Mouse (Mus musculus) thymus, adult 2 months (tissue): ENCODE measurements around the gene Slc39a13. TPM values are rescaled to one million over a fixed set of nuclear protein-coding genes. Genes with fewer than 3 reads are reported as not detected.
"Not testable (repeated sequence)": the region's sequence is repeated elsewhere in the genome, so short reads cannot be mapped to it uniquely, and the experiment has no call there.

ENCODE experiments used
- DNase-seq: peaks from one replicate; pipeline ENCODE4 v3.0.0; 2021
- H3K27ac ChIP-seq: fragments of 200-500 bp; 2 replicates; pipeline ENCODE4 v1.5.1; 2012; ENCODE audit warnings: low read length, control low read depth; ENCODE audit not compliant: control insufficient read depth, insufficient read depth
- H3K27me3 ChIP-seq: fragments of 200-500 bp; 2 replicates; pipeline ENCODE4 v1.6.1; 2012; ENCODE audit warnings: mild to moderate bottlenecking, low read length, moderate library complexity, mixed read lengths; ENCODE audit not compliant: control insufficient read depth, insufficient read depth
- H3K36me3 ChIP-seq: fragments of 200-500 bp; 2 replicates; pipeline ENCODE4 v1.6.1; 2012; ENCODE audit warnings: mild to moderate bottlenecking, low read length, moderate library complexity; ENCODE audit not compliant: control insufficient read depth, insufficient read depth
- H3K4me1 ChIP-seq: fragments of 200-500 bp; replicated peaks from 2 replicates; pipeline ENCODE4 v1.6.1; 2012; ENCODE audit warnings: low read length; ENCODE audit not compliant: control insufficient read depth, insufficient read depth
- H3K4me3 ChIP-seq: fragments of 200-500 bp; 2 replicates; pipeline ENCODE4 v1.5.1; 2012; ENCODE audit warnings: mild to moderate bottlenecking, low read length, control low read depth, moderate library complexity; ENCODE audit not compliant: control insufficient read depth, insufficient read depth
- CTCF ChIP-seq: fragments of 200-500 bp; IDR thresholded peaks from 2 replicates; pipeline ENCODE4 v1.5.1; 2012; ENCODE audit warnings: mild to moderate bottlenecking, control low read depth, low read length, moderate library complexity, borderline replicate concordance; ENCODE audit not compliant: control insufficient read depth, poor library complexity, insufficient read depth; ENCODE audit errors: extremely low read depth
- POLR2A ChIP-seq: fragments of 200-500 bp; IDR thresholded peaks from 2 replicates; pipeline ENCODE4 v1.6.1; 2012; ENCODE audit warnings: mild to moderate bottlenecking, low read length, control low read depth, moderate library complexity; ENCODE audit not compliant: control insufficient read depth, poor library complexity, insufficient read depth; ENCODE audit errors: extremely low read depth
- WGBS: fragments of 180-500 bp; shearing (Covaris S2); methylation state at CpG from one replicate; pipeline ENCODE4 v1.1.7; 2018; 5-methylcytosine and 5-hydroxymethylcytosine counted together
- polyA plus RNA-seq: library from polyadenylated mRNA; depleted of rRNA; stranded (reverse); fragments of >200 nt; gene quantifications from 2 replicates; pipeline ENCODE4 v1.2.3, GENCODE M21; 2012; rRNA removed

Slc39a13 gene
- polyA plus RNA-seq, 1 experiment, result 59.0 TPM

- Histone ChIP-seq H3K4me3 (no peak overlapping the region), H3K4me1 (no peaks in the 10 kb centered on the region), H3K27ac (no peak overlapping the region), H3K36me3 (peaks cover 8% of the 10 kb centered on the region), H3K27me3 (no peaks in the 10 kb centered on the region)
- DNase-seq, result no peak
- TF ChIP-seq CTCF (no peak), POLR2A (no peak)
- WGBS, result 100% methylated on average over 1 of the region's 1 CpGs
Measured at GRCm38 (mm10) chr2:91023956-91024355, 46.3 kb downstream of the Slc39a13 start.

DNA sequence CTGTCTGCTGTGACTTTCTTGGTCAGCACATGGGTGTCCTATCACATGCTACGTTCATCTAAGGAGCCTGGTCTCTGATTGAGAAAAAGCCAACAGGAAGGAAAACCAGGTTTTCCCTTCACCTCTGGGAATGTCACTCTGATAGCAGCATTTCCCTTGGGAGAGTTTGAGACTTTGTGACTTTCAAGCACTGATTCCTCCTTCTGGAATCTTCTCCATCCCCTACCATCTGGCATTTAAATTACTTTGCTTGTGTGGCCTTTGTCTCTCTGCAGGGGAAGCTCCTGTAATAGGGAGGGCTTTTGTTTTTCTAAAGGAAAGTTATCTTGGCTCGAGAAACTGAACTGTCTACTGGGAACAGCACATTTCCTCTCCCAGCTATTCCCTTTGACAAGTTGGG is 47.1 kb downstream of the Slc39a13 start:
- peaks cover 8% of the 10 kb centered on the region for H3K36me3 ChIP-seq
- no peak overlapping the region for H3K4me3 ChIP-seq
- WGBS, result 96% methylated on average over 2 of the region's 2 CpGs
- TF ChIP-seq CTCF (no peak), POLR2A (no peak)
- H3K4me1 ChIP-seq, result no peaks in the 10 kb centered on the region
- DNase-seq, result no peak
- no peaks in the 10 kb centered on the region for H3K27me3 ChIP-seq
- no peak overlapping the region for H3K27ac ChIP-seq

DNA sequence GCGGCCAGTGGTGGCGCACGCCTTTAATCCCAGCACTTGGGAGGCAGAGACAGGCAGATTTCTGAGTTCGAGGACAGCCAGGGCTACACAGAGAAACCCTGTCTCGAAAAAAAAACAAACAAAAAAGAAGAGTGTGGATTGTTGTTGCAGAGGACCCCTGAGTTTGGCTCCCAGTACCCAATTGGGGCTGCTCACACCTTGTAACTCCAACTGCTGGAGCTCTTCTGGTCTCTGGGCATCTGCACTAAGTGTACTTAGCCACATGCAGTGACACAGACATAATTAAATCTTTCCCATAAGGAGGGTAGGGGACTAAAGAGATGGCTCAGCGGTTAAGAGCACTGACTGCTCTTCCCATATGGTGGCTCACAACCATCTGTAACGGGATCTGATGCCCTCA is 48.0 kb downstream of the Slc39a13 start:
- WGBS, result 98% methylated on average over 7 of the region's 7 CpGs
- not testable (repeated sequence) for H3K36me3 ChIP-seq, H3K4me3 ChIP-seq, H3K27me3 ChIP-seq, H3K27ac ChIP-seq, H3K4me1 ChIP-seq, DNase-seq

GRCm38 (mm10) chr2:91019911-91020310 is 50.3 kb downstream of the Slc39a13 start:
- no peak for DNase-seq
- TF ChIP-seq POLR2A (no peak), CTCF (no peak)
- H3K4me1 ChIP-seq, result no peaks in the 10 kb centered on the region
- WGBS, result 95% methylated on average over 3 of the region's 3 CpGs
- peaks cover 23% of the 10 kb centered on the region for H3K36me3 ChIP-seq
- H3K4me3 ChIP-seq, result no peak overlapping the region
- no peaks in the 10 kb centered on the region for H3K27me3 ChIP-seq
- H3K27ac ChIP-seq, result no peak overlapping the region

- no peak overlapping the region for H3K27ac ChIP-seq
Measured at GRCm38 (mm10) chr2:91018061-91018788, 52.0 kb downstream of the Slc39a13 start.

DNA sequence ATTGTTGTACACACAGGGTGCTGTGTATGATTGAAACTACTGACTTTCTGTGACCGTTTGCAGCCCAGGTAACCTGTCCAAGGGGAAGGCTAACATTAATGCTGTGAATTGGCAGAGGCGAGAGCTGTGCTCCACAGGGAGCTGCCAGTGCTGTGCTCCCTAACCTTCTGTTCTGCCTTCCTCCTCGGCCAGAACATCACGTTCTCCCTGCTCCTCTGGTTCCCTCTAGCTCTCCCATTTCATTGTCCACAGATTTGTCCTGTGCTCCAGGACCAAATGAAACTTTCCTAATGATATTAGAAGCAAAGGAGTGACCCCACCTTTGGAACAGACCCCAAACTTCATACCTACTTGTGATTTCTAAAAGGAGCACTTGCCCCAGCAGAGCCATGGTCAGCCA is 54.8 kb downstream of the Slc39a13 start:
- Histone ChIP-seq H3K4me3 (no peak overlapping the region), H3K27me3 (no peaks in the 10 kb centered on the region), H3K4me1 (no peaks in the 10 kb centered on the region), H3K36me3 (peaks cover 66% of the 10 kb centered on the region), H3K27ac (no peak overlapping the region)
- DNase-seq, result no peak
- TF ChIP-seq CTCF (no peak), POLR2A (no peak)
- WGBS, result 96% methylated on average over 4 of the region's 4 CpGs

More at GRCm38 (mm10) chr2:91018061-91018788, 52.0 kb downstream of the Slc39a13 start:
- TF ChIP-seq CTCF (no peak), POLR2A (no peak)
- DNase-seq, result no peak
- no peaks in the 10 kb centered on the region for H3K27me3 ChIP-seq
- WGBS, result 91% methylated on average over 8 of the region's 8 CpGs
- H3K4me3 ChIP-seq, result no peak overlapping the region
- H3K4me1 ChIP-seq, result no peaks in the 10 kb centered on the region
- peaks cover 40% of the 10 kb centered on the region for H3K36me3 ChIP-seq

GRCm38 (mm10) chr2:91013881-91014280 is 56.3 kb downstream of the Slc39a13 start:
- Histone ChIP-seq H3K27ac (no peak overlapping the region), H3K36me3 (peaks cover 73% of the 10 kb centered on the region), H3K27me3 (no peaks in the 10 kb centered on the region), H3K4me3 (no peak overlapping the region), H3K4me1 (no peaks in the 10 kb centered on the region)
- no peak for DNase-seq
- 96% methylated on average over 2 of the region's 2 CpGs for WGBS
- TF ChIP-seq CTCF (no peak), POLR2A (no peak)

Other genes starting within 250 kb of the Slc39a13 start
- 44.2 and 57.2 TPM in 2 replicates for gene Mtch2, start 223.3 kb downstream of the Slc39a13 start, polyA plus RNA-seq
- gene C1qtnf4, start 184.6 kb downstream of the Slc39a13 start, polyA plus RNA-seq, result 2.5 and 4.9 TPM in 2 replicates
- 26.9 and 29.1 TPM in 2 replicates for gene Kbtbd4, start 165.7 kb downstream of the Slc39a13 start, polyA plus RNA-seq
- gene Ndufs3, start 165.6 kb downstream of the Slc39a13 start, polyA plus RNA-seq, result 133 and 163 TPM in 2 replicates
- gene Celf1, start 130.0 kb downstream of the Slc39a13 start, polyA plus RNA-seq, result 92.7 and 96.2 TPM in 2 replicates
- 9.0 and 10.1 TPM in 2 replicates for gene Rapsn, start 34.8 kb downstream of the Slc39a13 start, polyA plus RNA-seq
- 103 and 114 TPM in 2 replicates for gene Psmc3, start 16.4 kb downstream of the Slc39a13 start, polyA plus RNA-seq
- gene Spi1, start 12.0 kb upstream of the Slc39a13 start, polyA plus RNA-seq, result 53.6 and 55.7 TPM in 2 replicates
- 2.4 and 57.9 TPM in 2 replicates for gene Mybpc3, start 47.7 kb upstream of the Slc39a13 start, polyA plus RNA-seq
- 63.9 and 69.3 TPM in 2 replicates for gene Madd, start 113.4 kb upstream of the Slc39a13 start, polyA plus RNA-seq
- 35.2 and 38.8 TPM in 2 replicates for gene Nr1h3, start 132.4 kb upstream of the Slc39a13 start, polyA plus RNA-seq
- gene Acp2, start 132.5 kb upstream of the Slc39a13 start, polyA plus RNA-seq, result 31.1 TPM in 2 replicates
- gene Ddb2, start 166.6 kb upstream of the Slc39a13 start, polyA plus RNA-seq, result 51.2 and 65.7 TPM in 2 replicates
- 5.6 and 14.9 TPM in 2 replicates for gene Pacsin3, start 185.5 kb upstream of the Slc39a13 start, polyA plus RNA-seq
- 77.6 and 93.9 TPM in 2 replicates for gene Arfgap2, start 194.6 kb upstream of the Slc39a13 start, polyA plus RNA-seq